Mouse (Mus musculus) bone marrow macrophage, adult 2 months (primary cell): Measurements from ENCODE around the gene Nt5c1b. TPM values are rescaled to one million over a fixed set of nuclear protein-coding genes. Genes with fewer than 3 reads are reported as not detected.
A peak's percentile ranks its signal among the peaks of the same experiment; 100 is the strongest.

Experiments
- H3K27ac ChIP-seq: 2 replicates; pipeline ENCODE4 v1.5.1; 2012; ENCODE audit warnings: low read depth, low read length; ENCODE audit not compliant: insufficient read depth
- H3K4me1 ChIP-seq: 2 replicates; pipeline ENCODE4 v1.6.1; 2012; ENCODE audit warnings: low read length; ENCODE audit not compliant: control insufficient read depth, insufficient read depth
- H3K4me3 ChIP-seq: 2 replicates; pipeline ENCODE4 v1.5.1; 2012; ENCODE audit warnings: mild to moderate bottlenecking, low read length, moderate library complexity; ENCODE audit not compliant: insufficient read depth
- CTCF ChIP-seq: IDR thresholded peaks from 2 replicates; pipeline ENCODE4 v1.5.1; 2012; ENCODE audit warnings: low read depth, mild to moderate bottlenecking, low read length, moderate library complexity
- POLR2A ChIP-seq: IDR thresholded peaks from 2 replicates; pipeline ENCODE4 v1.6.1; 2012; ENCODE audit warnings: mild to moderate bottlenecking, low read depth, low read length, borderline replicate concordance
- polyA plus RNA-seq: library from polyadenylated mRNA; stranded (reverse); fragments of >200 nt; gene quantifications from 2 replicates; pipeline ENCODE4 v1.2.4, GENCODE M21; 2012; ENCODE audit not compliant: missing spikeins, insufficient read depth, insufficient read length

The Nt5c1b gene
- polyA plus RNA-seq, 1 experiment = not detected

GRCm38 (mm10) chr12:10411453-10411852 is 41.7 kb downstream of the Nt5c1b start:
- no peak for TF ChIP-seq CTCF
- TF ChIP-seq POLR2A = no peak
- Histone ChIP-seq H3K4me1 (peaks cover 3% of the 10 kb centered on the region), H3K27ac (no peak overlapping the region), H3K4me3 (no peak overlapping the region)

- H3K4me3 ChIP-seq = no peak overlapping the region
- H3K27ac ChIP-seq = no peak overlapping the region
- TF ChIP-seq CTCF = no peak
- H3K4me1 ChIP-seq = no peaks in the 10 kb centered on the region
Observed at GRCm38 (mm10) chr12:10422347-10422746, 52.6 kb downstream of the Nt5c1b start.

- Histone ChIP-seq H3K4me3 (no peak overlapping the region), H3K4me1 (no peaks in the 10 kb centered on the region), H3K27ac (no peak overlapping the region)
- TF ChIP-seq CTCF = no peak
- no peak for TF ChIP-seq POLR2A
Observed at GRCm38 (mm10) chr12:10425982-10426863, 56.5 kb downstream of the Nt5c1b start.

GRCm38 (mm10) chr12:10430999-10431398 is 61.2 kb downstream of the Nt5c1b start:
- H3K4me1 ChIP-seq = no peaks in the 10 kb centered on the region
- TF ChIP-seq CTCF (no peak), POLR2A (no peak)
- H3K4me3 ChIP-seq = no peak overlapping the region
- no peak overlapping the region for H3K27ac ChIP-seq

GRCm38 (mm10) chr12:10438054-10439001 is 68.6 kb downstream of the Nt5c1b start:
- Histone ChIP-seq H3K4me3 (no peak overlapping the region), H3K27ac (no peak overlapping the region), H3K4me1 (no peaks in the 10 kb centered on the region)
- TF ChIP-seq CTCF (peak; percentile 87), POLR2A (no peak)

Other genes starting within 250 kb of the Nt5c1b start
- gene Rdh14, start 20.8 kb downstream of the Nt5c1b start, polyA plus RNA-seq = 16.9 and 17.8 TPM in 2 replicates